Mouse (Mus musculus) forebrain, postnatal 0 days (tissue): ENCODE results near the gene Chrnb4. TPM values are rescaled to one million over a fixed set of nuclear protein-coding genes. Genes with fewer than 3 reads are reported as not detected.

Experiments
- ATAC-seq: fragments of 200-750 bp; cut with Nextera tagmentation; 2 replicates; pipeline ENCODE4 v1.8.0; 2017; ENCODE audit warnings: mild to moderate bottlenecking, moderate library complexity
- DNase-seq: peaks from one replicate; pipeline ENCODE4 v3.0.0-alpha.2; 2015
- H3K27ac ChIP-seq: fragments of 300-500 bp; sonication (generic); 2 replicates; pipeline ENCODE4 v1.5.1; 2014; ENCODE audit warnings: low read depth, mild to moderate bottlenecking, antibody characterized with exemption, low read length, moderate library complexity, mixed read lengths
- H3K27me3 ChIP-seq: fragments of 300-500 bp; sonication (generic); 2 replicates; pipeline ENCODE4 v1.6.1; 2014; ENCODE audit warnings: mild to moderate bottlenecking, low read length, mixed read lengths; ENCODE audit not compliant: insufficient read depth
- H3K36me3 ChIP-seq: fragments of 300-500 bp; sonication (generic); 2 replicates; pipeline ENCODE4 v1.6.1; 2014; ENCODE audit warnings: mild to moderate bottlenecking, moderate library complexity; ENCODE audit not compliant: insufficient read depth
- H3K4me1 ChIP-seq: fragments of 300-500 bp; sonication (generic); 2 replicates; pipeline ENCODE4 v1.6.1; 2014; ENCODE audit warnings: antibody characterized with exemption; ENCODE audit not compliant: insufficient read depth
- H3K4me2 ChIP-seq: fragments of 300-500 bp; sonication (generic); 2 replicates; pipeline ENCODE4 v1.6.1; 2014; ENCODE audit warnings: low read depth, mild to moderate bottlenecking, moderate library complexity
- H3K4me3 ChIP-seq: fragments of 300-500 bp; sonication (generic); 2 replicates; pipeline ENCODE4 v1.5.1; 2014; ENCODE audit warnings: low read depth, low read length, mixed read lengths
- H3K9ac ChIP-seq: fragments of 300-500 bp; sonication (generic); 2 replicates; pipeline ENCODE4 v1.6.1; 2014; ENCODE audit warnings: mild to moderate bottlenecking
- H3K9me3 ChIP-seq: fragments of 300-500 bp; sonication (generic); 2 replicates; pipeline ENCODE4 v1.6.1; 2016; ENCODE audit warnings: low read length
- CTCF ChIP-seq: sonication (generic); IDR thresholded peaks from 2 replicates; pipeline ENCODE4 v1.5.1; 2016; ENCODE audit warnings: antibody characterized with exemption, control low read depth, low read depth
- WGBS: fragments of 180-500 bp; shearing (Covaris S2); extraction: QIAGEN DNeasy Blood & Tissue Kit; methylation state at CpG from one replicate; pipeline ENCODE4 v1.1.7; 2014; 5-methylcytosine and 5-hydroxymethylcytosine counted together
- polyA plus RNA-seq: library from polyadenylated mRNA; unstranded; fragments of >200 nt; fragmentation: Nextera tagmentation; extraction: Ambion mirVana; gene quantifications from 2 replicates; pipeline ENCODE4 v1.2.1, GENCODE M21; 2015
- total RNA-seq: library from RNA; depleted of rRNA; stranded (reverse); fragments of >200 nt; gene quantifications from 2 replicates; pipeline ENCODE4 v1.2.3, GENCODE M21; 2014

Chrnb4 gene
- total and polyA plus RNA-seq, 2 experiments from 2014 or later = 0.38 to 1.0 TPM

DNA sequence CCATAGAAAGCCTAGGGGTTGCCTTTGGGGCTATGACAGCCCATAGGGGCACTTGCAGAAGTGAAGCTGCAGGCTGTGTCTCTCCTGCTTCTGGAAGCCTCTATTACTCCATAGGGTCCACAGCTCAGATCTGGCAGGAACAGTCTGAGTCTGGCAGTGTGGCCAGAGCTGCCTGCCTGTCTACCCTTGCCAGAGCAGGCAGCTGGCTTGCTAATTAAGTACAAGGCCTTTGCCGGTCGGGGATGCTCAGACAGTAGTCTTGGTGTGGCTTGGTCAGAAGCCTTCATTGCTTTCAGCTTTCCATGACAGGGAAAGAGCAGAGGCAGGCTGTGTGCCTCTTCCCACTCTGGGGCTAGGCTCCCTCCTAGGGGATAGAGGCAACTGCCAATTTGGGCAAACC lies 7.2 kb downstream of the Chrnb4 start:
- Histone ChIP-seq H3K36me3 (no peaks in the 10 kb centered on the region), H3K4me3 (no peak overlapping the region), H3K9me3 (no peaks in the 10 kb centered on the region), H3K4me1 (no peaks in the 10 kb centered on the region), H3K9ac (no peak overlapping the region), H3K27ac (no peak overlapping the region), H3K27me3 (no peaks in the 10 kb centered on the region), H3K4me2 (no peak overlapping the region)
- ATAC-seq = peak; percentile 69
- DNase-seq = peak; percentile 57
- no peak for TF ChIP-seq CTCF
- WGBS = 38% methylated on average over 2 of the region's 2 CpGs

DNA sequence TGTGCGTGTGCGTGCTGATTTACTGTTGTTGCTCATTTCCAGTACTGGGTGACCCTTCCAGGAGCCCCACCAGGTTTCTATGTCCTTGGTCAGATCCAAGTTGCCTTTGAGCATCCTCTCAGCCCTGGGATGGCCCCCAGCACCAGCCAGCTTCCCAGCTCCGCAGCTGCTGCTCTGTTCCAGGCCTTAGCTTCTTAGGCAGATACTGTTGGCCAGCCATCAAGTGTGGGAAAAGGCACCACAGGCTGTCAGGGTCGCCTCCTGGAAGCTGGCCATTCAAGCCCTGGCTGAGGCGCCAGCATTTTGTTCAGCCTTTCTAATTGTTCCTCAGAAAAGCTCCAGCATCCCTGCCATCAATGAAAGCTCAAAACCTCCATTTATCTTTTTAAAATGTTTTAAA lies 8.6 kb downstream of the Chrnb4 start:
- H3K4me1 ChIP-seq = no peaks in the 10 kb centered on the region
- ATAC-seq = peak; percentile 70
- WGBS = 45% methylated on average over 5 of the region's 5 CpGs
- no peaks in the 10 kb centered on the region for H3K36me3 ChIP-seq
- H3K4me3 ChIP-seq = no peak overlapping the region
- H3K9ac ChIP-seq = no peak overlapping the region
- no peaks in the 10 kb centered on the region for H3K9me3 ChIP-seq
- H3K27ac ChIP-seq = no peak overlapping the region
- no peaks in the 10 kb centered on the region for H3K27me3 ChIP-seq
- no peak for TF ChIP-seq CTCF
- no peak overlapping the region for H3K4me2 ChIP-seq
- peak; percentile 64 for DNase-seq

GRCm38 (mm10) chr9:55038948-55039347 lies 9.6 kb downstream of the Chrnb4 start:
- H3K9me3 ChIP-seq = no peaks in the 10 kb centered on the region
- H3K27ac ChIP-seq = no peak overlapping the region
- H3K4me2 ChIP-seq = no peak overlapping the region
- H3K36me3 ChIP-seq = no peaks in the 10 kb centered on the region
- H3K4me1 ChIP-seq = no peaks in the 10 kb centered on the region
- no peak overlapping the region for H3K9ac ChIP-seq
- no peak overlapping the region for H3K4me3 ChIP-seq
- ATAC-seq = no peak
- H3K27me3 ChIP-seq = no peaks in the 10 kb centered on the region
- no peak for TF ChIP-seq CTCF
- no peak for DNase-seq
- WGBS = 71% methylated on average over 8 of the region's 8 CpGs

- 0 out of 2 replicates have a peak, but pooled peaks cover 4% of the 10 kb centered on the region for H3K27me3 ChIP-seq
- WGBS = 46% methylated on average over 6 of the region's 6 CpGs
- H3K4me2 ChIP-seq = no peak overlapping the region
- no peak for TF ChIP-seq CTCF
- H3K4me3 ChIP-seq = no peak overlapping the region
- no peak overlapping the region for H3K27ac ChIP-seq
- H3K9ac ChIP-seq = no peak overlapping the region
- H3K9me3 ChIP-seq = no peaks in the 10 kb centered on the region
- ATAC-seq = no peak
- 0 out of 2 replicates have a peak, but pooled peaks cover under 1% of the 10 kb centered on the region for H3K4me1 ChIP-seq
- no peaks in the 10 kb centered on the region for H3K36me3 ChIP-seq
- no peak for DNase-seq
These were observed 17.0 kb downstream of the Chrnb4 start for GRCm38 (mm10) chr9:55031435-55032167.

- Histone ChIP-seq H3K9me3 (no peaks in the 10 kb centered on the region), H3K27ac (no peak within 1 kb of the TSS), H3K27me3 (peaks cover 16% of the 10 kb centered on the region), H3K9ac (peak within 1 kb of the TSS; percentile 61), H3K4me3 (peak within 1 kb of the TSS; percentile 49), H3K36me3 (no peaks in the 10 kb centered on the region), H3K4me2 (peak within 1 kb of the TSS; percentile 86), H3K4me1 (0 out of 2 replicates have a peak, but pooled peaks cover 7% of the 10 kb centered on the region)
- ATAC-seq (peak; percentile 79), DNase-seq (peak; percentile 48)
- TF ChIP-seq CTCF = no peak
- 2% methylated on average over 38 of the region's 39 CpGs for WGBS
These were observed 22.3 kb downstream of the Chrnb4 start, which contains the start of gene Chrna3 for GRCm38 (mm10) chr9:55026275-55026663. Chrna3 (minus strand) TSS chr9:55026562.

- peak; percentile 70 for ATAC-seq
- 0 out of 2 replicates have a peak, but pooled peaks cover 7% of the 10 kb centered on the region for H3K4me1 ChIP-seq
- peak; percentile 49 for DNase-seq
These were observed 22.9 kb downstream of the Chrnb4 start for GRCm38 (mm10) chr9:55025534-55026274.

More at GRCm38 (mm10) chr9:55025534-55026274, 22.9 kb downstream of the Chrnb4 start:
- H3K9ac ChIP-seq = peak overlapping the region; percentile 61
- 10% methylated on average over 38 of the region's 38 CpGs for WGBS
- peak overlapping the region; percentile 49 for H3K4me3 ChIP-seq
- no peak overlapping the region for H3K27ac ChIP-seq
- peaks cover 16% of the 10 kb centered on the region for H3K27me3 ChIP-seq
- no peaks in the 10 kb centered on the region for H3K9me3 ChIP-seq
- H3K36me3 ChIP-seq = no peaks in the 10 kb centered on the region
- TF ChIP-seq CTCF = no peak
- H3K4me2 ChIP-seq = peak overlapping the region; percentile 86
